Mouse (Mus musculus): ENCODE measurements around the gene Mrpl14. TPM values are rescaled to one million over a fixed set of nuclear protein-coding genes. Genes with fewer than 3 reads are reported as not detected.

Gene Mrpl14
- polyA plus RNA-seq, 1 experiment from 2014 or later = 108 TPM

GRCm38 (mm10) chr17:45699039-45699740 is 13.1 kb downstream of the Mrpl14 start:
- POLR2A ChIA-PET = no interaction called here
- in situ Hi-C loops (cut with MboI; ENCODE audit: low pct_unique_long_range_greater_than_20kb) = no loop called here
- no peaks in the 10 kb centered on the region for H3K27me3 ChIP-seq
- no peak for ATAC-seq
- no peak for DNase-seq (ENCODE audit: low read depth, low spot score)
- CTCF ChIA-PET = no interaction called here
- no peak for TF ChIP-seq CTCF (IDR thresholded peaks at IDR 0.05)

GRCm38 (mm10) chr17:45700496-45701235 is 14.5 kb downstream of the Mrpl14 start:
- TF ChIP-seq CTCF (IDR thresholded peaks at IDR 0.05) = no peak
- H3K27me3 ChIP-seq = no peaks in the 10 kb centered on the region
- no peak for DNase-seq (ENCODE audit: low read depth, low spot score)
- ChIA-PET POLR2A (interaction anchor here (0.6 kb wide), 2 partner anchors 9 to 14 kb away, joined by 4 read pairs; partner anchors contain the start of gene Tmem63b), CTCF (interaction anchor here (1.2 kb wide), 1 partner anchor 37 kb away, joined by 4 read pairs; no protein-coding TSS in a partner anchor)
- in situ Hi-C loops (cut with MboI; ENCODE audit: low pct_unique_long_range_greater_than_20kb) = no loop called here
- ATAC-seq = no peak

- in situ Hi-C loops (cut with MboI; ENCODE audit: low pct_unique_long_range_greater_than_20kb) = no loop called here
- ChIA-PET CTCF (interaction anchor here (1.2 kb wide), 1 partner anchor 38 kb away, joined by 4 read pairs; no protein-coding TSS in a partner anchor), POLR2A (interaction anchor here (0.6 kb wide), 2 partner anchors 9 to 14 kb away, joined by 4 read pairs; partner anchors contain the start of gene Tmem63b)
- no peak for TF ChIP-seq CTCF (IDR thresholded peaks at IDR 0.05)
- no peak for ATAC-seq
- H3K27me3 ChIP-seq = no peaks in the 10 kb centered on the region
- DNase-seq (ENCODE audit: low read depth, low spot score) = no peak
Observed at GRCm38 (mm10) chr17:45701236-45701591, 15.1 kb downstream of the Mrpl14 start.

- no peaks in the 10 kb centered on the region for H3K27me3 ChIP-seq
- ChIA-PET CTCF (no interaction called here), POLR2A (no interaction called here)
- no peak for TF ChIP-seq CTCF (IDR thresholded peaks at IDR 0.05)
- in situ Hi-C loops (cut with MboI; ENCODE audit: low pct_unique_long_range_greater_than_20kb) = no loop called here
- ATAC-seq = no peak
- no peak for DNase-seq (ENCODE audit: low read depth, low spot score)
Observed at GRCm38 (mm10) chr17:45702254-45702653, 16.1 kb downstream of the Mrpl14 start.

GRCm38 (mm10) chr17:45703187-45703586 is 17.1 kb downstream of the Mrpl14 start:
- POLR2A ChIA-PET = interaction anchor here (0.6 kb wide), 1 partner anchor 12 kb away, joined by 3 read pairs; no protein-coding TSS in a partner anchor
- no peak for TF ChIP-seq CTCF (IDR thresholded peaks at IDR 0.05)
- ATAC-seq (no peak), DNase-seq (ENCODE audit: low read depth, low spot score) (no peak)
- H3K27me3 ChIP-seq = no peaks in the 10 kb centered on the region
- CTCF ChIA-PET = interaction anchor here (0.9 kb wide), 1 partner anchor 15 kb away, joined by 4 read pairs; no protein-coding TSS in a partner anchor
- in situ Hi-C loops (cut with MboI; ENCODE audit: low pct_unique_long_range_greater_than_20kb) = no loop called here

GRCm38 (mm10) chr17:45706796-45707195 is 20.7 kb downstream of the Mrpl14 start:
- H3K27me3 ChIP-seq = no peaks in the 10 kb centered on the region
- in situ Hi-C loops (cut with MboI; ENCODE audit: low pct_unique_long_range_greater_than_20kb) = no loop called here

GRCm38 (mm10) chr17:45707376-45707775 is 21.3 kb downstream of the Mrpl14 start:
- CTCF ChIA-PET = no interaction called here
- DNase-seq (ENCODE audit: low read depth, low spot score) (no peak), ATAC-seq (no peak)
- in situ Hi-C loops (cut with MboI; ENCODE audit: low pct_unique_long_range_greater_than_20kb) = no loop called here
- H3K27me3 ChIP-seq = no peaks in the 10 kb centered on the region
- no peak for TF ChIP-seq CTCF (IDR thresholded peaks at IDR 0.05)
- POLR2A ChIA-PET = no interaction called here

More at GRCm38 (mm10) chr17:45706796-45707195, 20.7 kb downstream of the Mrpl14 start:
- ChIA-PET CTCF (no interaction called here), POLR2A (no interaction called here)
- no peak for DNase-seq (ENCODE audit: low read depth, low spot score)
- no peak for TF ChIP-seq CTCF (IDR thresholded peaks at IDR 0.05)
- no peak for ATAC-seq

GRCm38 (mm10) chr17:45708179-45708578 is 22.1 kb downstream of the Mrpl14 start:
- in situ Hi-C loops (cut with MboI; ENCODE audit: low pct_unique_long_range_greater_than_20kb) = no loop called here
- POLR2A ChIA-PET = no interaction called here
- no peak for ATAC-seq
- no peak for DNase-seq (ENCODE audit: low read depth, low spot score)
- H3K27me3 ChIP-seq = no peaks in the 10 kb centered on the region
- no peak for TF ChIP-seq CTCF (IDR thresholded peaks at IDR 0.05)
- CTCF ChIA-PET = no interaction called here

- DNase-seq (ENCODE audit: low read depth, low spot score) (no peak), ATAC-seq (no peak)
- CTCF ChIA-PET = interaction anchor here (2.2 kb wide), 1 partner anchor 14 kb away, joined by 6 read pairs; no protein-coding TSS in a partner anchor
- in situ Hi-C loops (cut with MboI; ENCODE audit: low pct_unique_long_range_greater_than_20kb) = no loop called here
- no peak for TF ChIP-seq CTCF (IDR thresholded peaks at IDR 0.05)
- no peaks in the 10 kb centered on the region for H3K27me3 ChIP-seq
- POLR2A ChIA-PET = no interaction called here
Observed at GRCm38 (mm10) chr17:45709829-45710228, 23.7 kb downstream of the Mrpl14 start.

- in situ Hi-C loops (cut with MboI; ENCODE audit: low pct_unique_long_range_greater_than_20kb) = no loop called here
Observed at GRCm38 (mm10) chr17:45710407-45710806, 24.3 kb downstream of the Mrpl14 start.

GRCm38 (mm10) chr17:45711525-45711924 is 25.4 kb downstream of the Mrpl14 start:
- ChIA-PET CTCF (no interaction called here), POLR2A (no interaction called here)
- H3K27me3 ChIP-seq = no peaks in the 10 kb centered on the region
- TF ChIP-seq CTCF (IDR thresholded peaks at IDR 0.05) = no peak
- in situ Hi-C loops (cut with MboI; ENCODE audit: low pct_unique_long_range_greater_than_20kb) = no loop called here
- ATAC-seq (no peak), DNase-seq (ENCODE audit: low read depth, low spot score) (no peak)

More at GRCm38 (mm10) chr17:45710407-45710806, 24.3 kb downstream of the Mrpl14 start:
- ATAC-seq (no peak), DNase-seq (ENCODE audit: low read depth, low spot score) (no peak)
- POLR2A ChIA-PET = interaction anchor here (0.9 kb wide), 1 partner anchor 14 kb away, joined by 3 read pairs; no protein-coding TSS in a partner anchor
- no peak for TF ChIP-seq CTCF (IDR thresholded peaks at IDR 0.05)
- CTCF ChIA-PET = interaction anchor here (2.2 kb wide), 1 partner anchor 14 kb away, joined by 6 read pairs; no protein-coding TSS in a partner anchor
- H3K27me3 ChIP-seq = no peaks in the 10 kb centered on the region

Data from Patski (cell line).